Mouse (Mus musculus) lung, embryonic 16.5 days (tissue): ENCODE data around the gene Lmf1. TPM values are rescaled to one million over a fixed set of nuclear protein-coding genes. Genes with fewer than 3 reads are reported as not detected.

Experiments used
- ATAC-seq: fragments of 200-750 bp; cut with Nextera tagmentation; 2 replicates; pipeline ENCODE4 v1.8.0; 2017; ENCODE audit warnings: low read depth, mild to moderate bottlenecking, moderate library complexity
- H3K27ac ChIP-seq: fragments of 300-500 bp; sonication (generic); 2 replicates; pipeline ENCODE4 v1.5.1; 2014; ENCODE audit warnings: mild to moderate bottlenecking, control low read depth, low read length
- H3K27me3 ChIP-seq: fragments of 300-500 bp; sonication (generic); 2 replicates; pipeline ENCODE4 v1.6.1; 2014; ENCODE audit warnings: low read depth, low read length, mixed read lengths; ENCODE audit not compliant: control insufficient read depth, insufficient read depth
- H3K36me3 ChIP-seq: fragments of 300-500 bp; sonication (generic); 2 replicates; pipeline ENCODE4 v1.6.1; 2014; ENCODE audit warnings: low read length; ENCODE audit not compliant: control insufficient read depth, insufficient read depth
- H3K4me1 ChIP-seq: fragments of 300-500 bp; sonication (generic); replicated peaks from 2 replicates; pipeline ENCODE4 v1.6.1; 2014; ENCODE audit warnings: low read length, mixed read lengths; ENCODE audit not compliant: control insufficient read depth, insufficient read depth
- H3K4me2 ChIP-seq: fragments of 300-500 bp; sonication (generic); 2 replicates; pipeline ENCODE4 v1.6.1; 2014; ENCODE audit warnings: low read depth, low read length, control low read depth
- H3K4me3 ChIP-seq: fragments of 300-500 bp; sonication (generic); 2 replicates; pipeline ENCODE4 v1.5.1; 2014; ENCODE audit warnings: mild to moderate bottlenecking, low read length, control low read depth
- H3K9ac ChIP-seq: fragments of 300-500 bp; sonication (generic); 2 replicates; pipeline ENCODE4 v1.6.1; 2014; ENCODE audit warnings: low read length, control low read depth
- H3K9me3 ChIP-seq: fragments of 300-500 bp; sonication (generic); 2 replicates; pipeline ENCODE4 v1.6.1; 2016; ENCODE audit warnings: low read length; ENCODE audit not compliant: control insufficient read depth
- WGBS: fragments of 180-500 bp; shearing (Covaris S2); extraction: QIAGEN DNeasy Blood & Tissue Kit; methylation state at CpG from one replicate; pipeline ENCODE4 v1.1.7; 2014; 5-methylcytosine and 5-hydroxymethylcytosine counted together
- polyA plus RNA-seq: library from polyadenylated mRNA; unstranded; fragments of >200 nt; fragmentation: Nextera tagmentation; extraction: Ambion mirVana; gene quantifications from 2 replicates; pipeline ENCODE4 v1.2.1, GENCODE M21; 2015

Gene Lmf1
- polyA plus RNA-seq, 1 experiment from 2014 or later = 26.9 TPM

DNA sequence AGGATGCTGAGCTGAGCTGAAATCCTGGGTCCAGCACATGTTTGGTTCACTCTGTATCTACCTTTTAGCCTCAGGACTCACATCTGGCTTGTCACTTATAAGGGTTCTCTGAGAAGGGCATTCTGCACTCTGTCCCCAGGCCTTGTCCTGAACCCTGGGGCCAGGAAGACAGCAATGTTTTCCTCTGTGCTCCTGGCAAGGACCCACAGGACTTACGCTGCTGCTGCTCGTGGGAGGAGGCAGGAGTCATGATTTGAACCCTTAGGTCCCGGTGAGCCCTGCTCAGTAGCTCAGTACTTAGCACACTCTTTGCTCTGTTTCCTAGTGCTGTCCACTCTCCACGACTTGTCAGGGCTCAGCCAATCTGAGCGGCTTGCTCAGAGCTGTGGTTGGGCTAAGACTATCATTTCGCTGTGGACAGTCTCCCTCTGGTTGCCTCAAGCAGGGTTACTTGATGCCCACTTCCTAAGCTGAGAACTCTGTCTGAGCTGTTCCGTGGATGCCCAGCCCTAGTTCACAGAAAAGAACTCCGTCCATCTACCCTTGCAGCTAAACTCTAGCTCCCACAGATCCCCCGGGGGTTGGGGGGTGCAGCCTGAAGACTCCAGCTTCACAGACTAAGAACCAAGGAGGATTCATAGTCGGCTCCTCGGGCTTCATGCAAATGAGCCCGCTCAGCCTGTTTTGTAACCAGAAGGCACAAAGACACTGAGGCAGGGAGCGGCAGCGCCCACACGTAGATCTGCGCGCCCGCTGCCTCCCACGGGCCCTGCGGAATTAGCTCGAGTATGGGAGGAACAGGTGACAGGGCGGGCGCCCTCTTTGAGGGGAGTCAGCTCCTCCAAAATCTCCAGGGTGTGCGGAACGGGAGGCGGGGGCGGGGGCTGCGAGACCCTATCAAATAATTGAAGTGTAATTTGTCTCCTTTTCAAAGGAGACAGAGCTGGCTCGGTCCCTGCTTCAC lies 22.9 kb upstream of the Lmf1 start:
- H3K36me3 ChIP-seq = no peaks in the 10 kb centered on the region
- H3K27me3 ChIP-seq = peaks cover 10% of the 10 kb centered on the region; the same call in 1 of the 2 replicates
- ATAC-seq = no peak
- H3K4me3 ChIP-seq = 0 out of 2 replicates have a peak overlapping the region, but pooled peaks have one; percentile 6
- peak overlapping the region; percentile 7 for H3K4me2 ChIP-seq
- no peaks in the 10 kb centered on the region for H3K9me3 ChIP-seq
- 8% methylated on average over 29 of the region's 29 CpGs for WGBS
- H3K9ac ChIP-seq = no peak overlapping the region
- no peak overlapping the region for H3K27ac ChIP-seq
- peaks cover 3% of the 10 kb centered on the region for H3K4me1 ChIP-seq

DNA sequence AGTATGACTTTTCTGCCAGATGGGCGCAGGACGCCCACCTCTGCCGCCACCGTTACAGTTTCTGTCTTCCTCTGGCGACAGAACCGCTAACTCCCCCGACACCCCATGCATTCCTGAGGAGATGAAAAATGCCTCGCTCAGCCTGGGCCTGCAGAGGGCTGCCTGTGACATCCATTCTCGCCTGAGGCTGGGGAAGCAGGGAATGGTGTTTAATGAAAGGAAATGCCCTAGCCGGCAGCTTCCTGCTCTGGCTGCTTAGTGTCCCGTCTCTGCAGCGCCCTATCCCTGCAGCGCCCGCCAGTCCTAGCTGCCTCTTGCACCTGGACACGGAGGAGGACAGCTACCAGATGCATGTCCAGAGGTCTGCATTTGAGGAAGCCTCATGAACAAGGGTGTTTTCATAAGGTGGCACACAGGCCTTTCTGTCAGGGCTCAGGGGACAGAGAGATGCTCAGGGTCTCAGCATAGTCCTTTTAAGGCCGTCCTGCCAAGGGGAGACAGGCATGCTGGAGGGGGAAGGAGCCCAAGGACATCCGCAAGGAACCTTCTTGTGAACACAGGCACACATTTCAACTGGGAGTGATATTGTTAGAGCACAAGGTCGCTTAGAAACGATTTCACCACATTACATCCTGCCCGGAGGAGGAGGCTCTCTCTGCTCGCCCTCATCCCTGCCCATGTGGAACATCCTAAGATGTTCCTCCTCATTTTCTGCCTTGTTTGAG lies 22.1 kb upstream of the Lmf1 start:
- Histone ChIP-seq H3K27ac (no peak overlapping the region), H3K4me2 (peak overlapping the region; percentile 7), H3K9me3 (no peaks in the 10 kb centered on the region), H3K36me3 (no peaks in the 10 kb centered on the region), H3K4me1 (peaks cover 3% of the 10 kb centered on the region), H3K27me3 (peaks cover 10% of the 10 kb centered on the region; the same call in 1 of the 2 replicates), H3K9ac (no peak overlapping the region), H3K4me3 (0 out of 2 replicates have a peak overlapping the region, but pooled peaks have one; percentile 6)
- no peak for ATAC-seq
- WGBS = 11% methylated on average over 21 of the region's 21 CpGs

DNA sequence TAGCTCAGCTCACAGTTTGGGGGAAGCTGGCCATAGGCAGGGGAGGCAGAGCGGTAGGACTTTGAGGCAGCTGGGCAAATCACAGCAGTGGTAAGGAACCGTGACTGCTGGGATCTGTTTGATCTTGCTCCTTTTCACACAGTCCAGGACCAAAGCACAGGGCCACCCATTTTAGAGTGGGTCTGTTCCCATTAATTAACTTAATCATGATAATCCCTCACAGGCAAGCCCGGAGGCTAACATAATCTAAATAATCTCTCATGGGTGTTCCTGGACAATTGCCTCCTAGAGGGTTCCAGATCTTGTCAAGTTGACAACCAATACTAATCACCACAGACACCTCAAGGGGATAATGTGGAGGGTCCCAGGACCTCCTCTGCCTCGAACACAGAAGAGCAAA lies 19.3 kb upstream of the Lmf1 start:
- ATAC-seq = no peak
- H3K27me3 ChIP-seq = peaks cover 10% of the 10 kb centered on the region; the same call in 1 of the 2 replicates
- no peaks in the 10 kb centered on the region for H3K36me3 ChIP-seq
- WGBS = 47% methylated on average over 4 of the region's 4 CpGs
- H3K4me2 ChIP-seq = no peak overlapping the region
- H3K27ac ChIP-seq = no peak overlapping the region
- no peak overlapping the region for H3K4me3 ChIP-seq
- H3K4me1 ChIP-seq = peaks cover 3% of the 10 kb centered on the region
- H3K9ac ChIP-seq = no peak overlapping the region
- H3K9me3 ChIP-seq = no peaks in the 10 kb centered on the region

DNA sequence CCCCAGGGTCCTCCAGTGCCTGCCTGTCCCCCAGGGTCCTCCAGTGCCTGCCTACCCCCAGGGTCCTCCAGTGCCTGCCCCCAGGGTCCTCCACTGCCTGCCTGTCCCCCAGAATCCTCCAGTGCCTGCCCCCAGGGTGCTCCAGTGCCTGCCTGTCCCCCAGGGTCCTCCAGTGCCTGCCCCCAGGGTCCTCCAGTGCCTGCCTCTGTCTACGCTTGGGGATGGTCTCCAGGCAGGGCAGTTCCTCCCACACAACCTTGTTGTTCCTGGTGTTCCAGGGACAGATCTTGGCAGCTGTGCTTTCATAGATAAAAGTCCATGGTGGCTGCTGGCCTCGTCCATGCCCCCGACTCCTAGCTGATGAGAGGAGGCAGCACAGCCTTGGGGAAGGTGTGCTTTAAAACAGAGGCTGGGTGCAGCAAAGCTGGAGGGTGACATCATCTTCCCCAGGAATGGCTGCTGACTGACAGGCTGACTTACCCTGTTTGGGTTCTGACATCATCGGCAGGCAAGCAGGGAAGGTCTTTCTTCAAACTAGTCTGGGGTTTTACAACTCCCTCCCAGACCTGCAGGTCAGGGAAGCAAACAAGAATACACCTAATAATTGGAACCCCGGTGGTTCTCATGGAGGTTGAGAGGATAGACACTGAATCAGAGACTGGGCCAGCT lies 18.2 kb upstream of the Lmf1 start:
- H3K36me3 ChIP-seq = no peaks in the 10 kb centered on the region
- WGBS = 42% methylated on average over 5 of the region's 5 CpGs
- no peaks in the 10 kb centered on the region for H3K9me3 ChIP-seq
- no peak overlapping the region for H3K4me3 ChIP-seq
- H3K4me1 ChIP-seq = peaks cover 3% of the 10 kb centered on the region
- no peak overlapping the region for H3K4me2 ChIP-seq
- H3K9ac ChIP-seq = no peak overlapping the region
- H3K27me3 ChIP-seq = peaks cover 8% of the 10 kb centered on the region; the same call in 1 of the 2 replicates
- no peak overlapping the region for H3K27ac ChIP-seq
- no peak for ATAC-seq

DNA sequence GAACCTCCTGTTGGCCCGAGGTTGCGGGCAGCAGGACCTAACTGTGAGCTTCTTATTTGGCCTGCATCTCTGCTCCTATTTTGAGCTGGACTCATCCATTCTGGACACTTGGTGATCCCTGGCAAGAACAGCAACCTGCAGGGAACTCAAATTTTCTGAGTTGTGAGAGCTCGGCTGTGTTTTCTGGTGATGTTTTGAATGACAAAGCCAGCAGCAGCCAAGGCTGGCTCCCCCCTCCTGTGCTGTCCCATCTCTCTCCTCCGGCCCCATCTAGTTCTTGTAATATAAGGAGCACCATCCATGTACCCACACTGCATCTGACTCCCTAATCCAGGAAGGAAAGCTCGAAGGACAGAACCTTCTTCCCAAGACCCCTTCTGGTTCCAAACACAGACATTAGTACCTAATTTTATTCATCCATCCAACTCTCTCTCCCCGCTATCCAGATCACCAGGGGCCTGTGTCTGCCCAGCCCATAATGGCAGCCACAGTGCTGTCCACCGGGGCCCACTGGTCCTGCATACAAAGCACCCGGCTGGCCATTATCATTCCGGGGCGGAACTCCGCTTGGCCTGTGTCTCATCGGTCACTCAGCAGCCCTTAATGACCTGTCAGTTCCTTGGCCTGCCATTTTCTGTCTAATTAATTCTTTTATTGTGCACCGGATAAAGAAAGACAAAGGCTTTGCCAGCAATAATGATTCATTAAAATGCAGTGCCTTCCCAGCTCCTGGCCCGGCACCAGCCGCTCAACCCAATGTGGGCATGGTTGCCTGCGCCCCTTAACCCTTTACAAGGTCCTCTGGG lies 17.5 kb upstream of the Lmf1 start:
- Histone ChIP-seq H3K4me3 (no peak overlapping the region), H3K4me1 (peaks cover 3% of the 10 kb centered on the region), H3K27ac (no peak overlapping the region), H3K9me3 (no peaks in the 10 kb centered on the region), H3K9ac (no peak overlapping the region), H3K27me3 (peaks cover 5% of the 10 kb centered on the region; the same call in 1 of the 2 replicates), H3K36me3 (no peaks in the 10 kb centered on the region), H3K4me2 (no peak overlapping the region)
- WGBS = 70% methylated on average over 16 of the region's 16 CpGs
- ATAC-seq = no peak

DNA sequence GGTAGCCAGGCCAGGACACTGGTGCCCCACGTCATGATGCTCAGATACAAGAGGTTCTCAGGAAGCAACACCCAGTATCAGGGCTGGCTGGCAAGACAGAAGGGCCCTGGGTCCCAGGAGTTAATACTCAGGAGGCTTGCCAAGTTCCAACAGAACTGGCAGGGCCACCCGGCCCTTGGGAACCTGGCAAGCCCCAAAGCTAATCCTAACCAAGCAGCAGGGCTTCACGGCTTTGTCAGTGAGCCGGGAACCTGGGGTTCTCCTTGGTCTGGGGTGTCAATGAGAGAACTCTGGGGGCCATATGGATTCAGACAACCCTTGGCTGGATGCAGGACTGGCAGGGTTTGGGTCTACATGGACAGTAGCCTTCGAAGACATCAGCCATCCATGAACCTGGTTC lies 14.4 kb upstream of the Lmf1 start:
- Histone ChIP-seq H3K9me3 (no peaks in the 10 kb centered on the region), H3K27ac (no peak overlapping the region), H3K27me3 (peaks cover 13% of the 10 kb centered on the region), H3K36me3 (no peaks in the 10 kb centered on the region), H3K4me3 (no peak overlapping the region), H3K4me1 (peaks cover 2% of the 10 kb centered on the region; the same call in 1 of the 2 replicates), H3K9ac (no peak overlapping the region), H3K4me2 (no peak overlapping the region)
- WGBS = 75% methylated on average over 5 of the region's 5 CpGs
- no peak for ATAC-seq

DNA sequence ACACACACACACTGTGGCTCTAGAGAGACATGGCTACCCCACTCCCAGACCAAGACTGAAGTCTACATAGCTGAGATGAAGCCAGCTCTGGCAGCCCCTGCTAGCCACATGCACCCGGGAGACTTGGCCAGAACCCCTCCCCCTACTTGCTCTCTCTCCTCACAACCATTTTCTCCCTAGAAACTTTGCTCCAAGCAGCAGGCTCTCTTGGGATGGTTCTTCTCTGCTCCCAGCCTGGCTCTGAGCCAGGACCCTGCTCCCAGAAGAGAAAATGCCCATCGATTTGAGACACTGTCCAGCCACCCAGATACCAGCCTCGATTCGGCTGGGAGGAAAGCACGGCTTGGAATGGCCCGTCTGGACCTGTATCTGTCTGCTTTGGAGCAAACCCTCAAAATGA lies 13.6 kb upstream of the Lmf1 start:
- H3K27me3 ChIP-seq = peaks cover 21% of the 10 kb centered on the region

DNA sequence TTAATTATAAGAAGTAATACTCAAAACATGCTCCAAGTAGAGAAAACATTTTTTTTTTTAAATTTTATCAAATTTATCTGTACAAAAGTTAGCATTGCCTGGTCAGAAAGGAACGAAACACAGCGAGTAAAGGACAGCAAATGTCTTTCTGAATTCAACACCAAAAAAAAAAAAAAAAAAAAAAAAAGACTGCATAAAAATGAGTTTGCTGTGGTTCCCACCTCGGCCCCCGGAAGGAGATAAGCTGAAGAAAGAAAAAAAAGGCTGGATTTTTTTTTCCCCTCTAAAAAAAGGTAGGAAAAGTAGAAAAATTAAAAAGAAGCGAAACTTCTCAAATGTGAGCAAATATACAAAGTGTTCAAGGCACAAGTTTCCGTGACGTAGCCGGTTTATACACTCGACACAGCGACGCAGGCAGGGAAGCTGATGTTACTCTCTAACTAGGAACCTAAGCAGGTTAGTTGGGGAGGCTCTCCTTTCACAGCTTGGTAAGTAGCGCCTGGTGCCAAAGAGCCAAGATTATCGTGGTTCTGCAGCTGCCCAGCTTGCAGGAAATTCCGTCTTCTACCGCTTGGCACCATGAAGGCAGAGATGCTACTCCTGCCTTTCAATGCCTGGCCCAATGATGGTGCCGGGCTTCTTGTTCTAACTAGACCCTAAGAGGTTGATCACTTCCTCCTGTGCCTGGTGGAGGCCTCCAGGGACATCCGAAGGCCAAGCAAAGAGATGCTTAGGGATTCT lies 12.9 kb upstream of the Lmf1 start:
- Histone ChIP-seq H3K9me3 (no peaks in the 10 kb centered on the region), H3K4me2 (no peak overlapping the region), H3K27ac (no peak overlapping the region), H3K4me1 (peaks cover 12% of the 10 kb centered on the region), H3K27me3 (peaks cover 24% of the 10 kb centered on the region), H3K36me3 (no peaks in the 10 kb centered on the region), H3K9ac (no peak overlapping the region), H3K4me3 (no peak overlapping the region)
- 69% methylated on average over 17 of the region's 17 CpGs for WGBS
- ATAC-seq = no peak

More for the DNA sequence above, 13.6 kb upstream of the Lmf1 start:
- no peak overlapping the region for H3K27ac ChIP-seq
- 28% methylated on average over 6 of the region's 6 CpGs for WGBS
- H3K4me3 ChIP-seq = no peak overlapping the region
- peaks cover 6% of the 10 kb centered on the region for H3K4me1 ChIP-seq
- H3K36me3 ChIP-seq = no peaks in the 10 kb centered on the region
- ATAC-seq = no peak; the same call in 1 of the 2 replicates
- H3K4me2 ChIP-seq = no peak overlapping the region
- H3K9me3 ChIP-seq = no peaks in the 10 kb centered on the region
- H3K9ac ChIP-seq = no peak overlapping the region
